Mouse (Mus musculus) gastrocnemius, postnatal 4 days (tissue): ENCODE data around the gene Manba. TPM values are rescaled to one million over a fixed set of nuclear protein-coding genes. Genes with fewer than 3 reads are reported as not detected.
"Not testable (repeated sequence)": the region's sequence is repeated elsewhere in the genome, so short reads cannot be mapped to it uniquely, and the experiment has no call there.

Experiments
- DNase-seq, 2 experiments: peaks; one replicate each; pipeline ENCODE4 v3.0.0; 2021 to 2022; ENCODE audit warnings: low spot score in 2 of 2, mixed read lengths in 2 of 2
- total RNA-seq, 2 experiments: library from RNA; stranded (reverse); gene quantifications; 2 replicates each; pipeline ENCODE4 v1.2.3; 2021

Gene Manba
- total RNA-seq, 2 experiments from 2014 or later: 10.9 to 12.7 TPM

- DNase-seq: peak; percentile 27 to 59
These were observed 36.6 kb downstream of the Manba start for GRCm38 (mm10) chr3:135521963-135522362.

DNA sequence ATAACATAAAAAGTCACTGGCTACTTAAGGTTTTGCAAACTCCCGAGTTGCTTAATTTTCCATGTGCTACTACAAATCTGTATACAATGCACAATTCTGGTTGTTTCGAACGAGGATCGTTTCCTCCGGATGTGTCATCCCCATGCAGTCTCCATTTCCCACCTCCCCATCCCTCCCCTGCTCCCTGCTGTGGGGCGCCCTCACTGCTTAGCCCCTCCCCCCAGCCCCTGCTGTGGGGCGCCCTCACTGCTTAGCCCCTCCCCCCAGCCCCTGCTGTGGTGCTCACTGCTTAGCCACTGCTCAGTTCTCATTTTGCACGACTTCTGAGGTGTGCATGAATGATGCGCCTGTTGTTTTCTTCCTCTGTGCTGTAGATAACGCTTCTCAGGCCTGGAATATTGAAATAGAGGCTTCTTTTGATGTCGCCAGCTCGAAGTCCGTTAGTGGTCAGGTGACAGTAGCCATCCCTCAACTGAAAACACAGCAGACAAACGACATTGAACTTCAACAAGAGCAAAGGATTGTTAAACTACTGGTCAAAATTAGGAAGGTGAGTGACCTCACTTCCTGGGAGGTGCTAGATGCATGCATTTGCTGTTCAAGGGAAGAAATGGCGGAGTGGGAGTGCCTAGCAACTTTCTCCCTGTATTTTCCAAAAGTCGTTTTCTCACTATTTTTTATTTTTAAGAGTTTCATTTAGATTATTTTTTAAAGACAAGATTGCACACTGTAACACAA is 37.4 kb downstream of the Manba start:
- no peak for DNase-seq

GRCm38 (mm10) chr3:135524900-135525299 is 39.5 kb downstream of the Manba start:
- DNase-seq: not testable (repeated sequence)

DNA sequence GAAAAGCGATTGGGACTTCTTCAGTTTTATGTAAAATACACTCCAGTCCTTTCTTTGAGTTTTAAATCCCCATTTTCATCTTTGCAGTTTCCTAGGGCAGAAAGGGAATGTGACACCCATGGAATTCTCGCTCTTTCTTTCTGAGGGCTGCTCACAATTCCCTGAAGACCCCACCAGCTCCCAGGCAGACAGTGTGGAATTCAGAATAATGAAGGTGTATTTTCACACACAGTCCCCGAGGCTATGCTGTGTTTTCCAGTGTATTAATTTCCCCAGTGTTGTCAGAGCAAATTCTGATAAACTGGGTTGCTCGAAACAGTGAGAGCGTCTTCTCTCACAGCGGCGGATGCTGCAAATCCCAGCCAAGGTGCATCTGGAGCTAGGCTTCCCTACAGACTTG is 44.3 kb downstream of the Manba start:
- DNase-seq: no peak

DNA sequence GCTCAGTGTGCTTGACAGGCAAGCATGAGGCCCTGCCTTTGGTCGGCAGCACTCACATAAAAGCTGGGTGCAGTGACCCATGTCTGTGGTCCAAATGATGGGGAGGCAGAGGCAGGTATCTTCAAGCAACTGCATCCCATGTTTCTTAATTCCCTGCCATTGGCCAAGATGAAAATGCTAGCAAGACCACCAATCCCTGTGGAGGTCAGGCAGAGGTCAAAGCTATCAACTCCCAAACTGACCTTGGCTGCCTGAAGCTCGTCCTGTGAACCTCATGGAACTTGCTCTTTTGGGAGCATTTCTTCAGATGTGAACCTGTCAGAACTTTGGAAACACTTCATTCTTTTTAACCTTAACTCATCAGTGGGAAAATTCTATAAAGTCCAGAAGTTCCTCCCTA is 46.4 kb downstream of the Manba start:
- DNase-seq: no peak

GRCm38 (mm10) chr3:135534103-135534502 is 48.7 kb downstream of the Manba start:
- DNase-seq: no peak

DNA sequence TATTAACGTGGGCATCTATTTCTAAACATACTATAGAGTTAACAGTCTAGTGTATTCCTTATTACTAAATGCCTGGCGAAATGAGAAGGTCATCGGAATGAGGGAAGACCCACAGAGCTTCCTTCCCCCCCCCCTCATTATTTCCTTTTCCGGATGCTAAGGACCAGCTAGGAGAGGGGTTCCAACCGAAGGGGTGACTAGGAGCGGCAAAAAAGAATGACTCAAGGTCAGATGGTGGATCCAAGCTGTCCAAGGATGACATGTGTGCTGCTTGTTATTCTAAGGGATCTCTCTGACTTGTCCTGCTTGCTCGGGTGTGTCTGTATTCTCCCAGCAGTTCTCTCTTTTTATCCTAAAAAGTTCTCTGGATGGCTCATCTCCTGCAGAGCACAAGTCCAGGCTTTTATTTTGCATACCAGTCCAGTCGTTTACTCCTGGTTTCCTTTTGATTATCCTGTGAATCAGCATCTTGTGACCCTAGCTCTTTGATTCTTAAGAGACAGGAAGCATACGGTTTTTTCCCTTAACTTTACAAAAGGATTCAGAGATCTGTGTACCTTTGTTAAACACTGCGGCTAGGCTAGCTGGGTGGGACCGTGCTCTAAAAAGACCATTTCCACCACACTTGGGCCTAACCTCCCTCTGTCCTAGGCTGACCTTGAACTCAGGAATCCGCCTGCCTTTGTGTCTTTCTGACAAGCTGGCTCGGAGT is 61.0 kb downstream of the Manba start:
- DNase-seq: no peak

- no peak for DNase-seq
These were observed 61.9 kb downstream of the Manba start for GRCm38 (mm10) chr3:135547298-135547697.

- DNase-seq: no peak
These were observed 67.5 kb downstream of the Manba start for GRCm38 (mm10) chr3:135552874-135553273.

- DNase-seq: no peak
These were observed 69.8 kb downstream of the Manba start for GRCm38 (mm10) chr3:135555192-135555591.

DNA sequence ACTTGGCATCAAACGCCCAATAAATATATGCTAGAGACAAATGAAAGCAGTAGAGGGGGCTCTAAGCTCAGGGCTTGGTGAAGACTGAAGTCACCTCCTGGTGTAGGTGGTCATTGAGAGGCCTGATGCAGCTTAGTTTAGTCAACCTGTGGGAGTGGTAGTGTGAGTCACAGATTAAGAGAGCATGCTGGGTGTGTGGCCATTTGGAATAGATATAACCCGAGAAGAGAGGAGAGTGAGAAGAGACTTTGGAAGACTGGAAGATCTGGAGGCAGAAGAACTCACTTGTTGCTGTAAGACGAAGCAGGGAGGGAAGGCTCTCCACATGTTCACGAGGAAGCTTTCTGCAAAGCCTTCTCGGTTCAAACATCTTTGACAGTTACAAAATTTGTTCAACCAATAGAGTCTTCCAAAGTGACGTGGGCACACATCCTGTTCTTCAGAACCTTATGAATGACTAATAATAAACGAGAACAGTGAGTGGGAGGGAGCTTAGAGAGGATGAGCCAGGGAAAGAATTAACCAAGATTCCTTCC is 70.7 kb downstream of the Manba start:
- DNase-seq: no peak

GRCm38 (mm10) chr3:135556851-135557662 is 71.6 kb downstream of the Manba start:
- DNase-seq: no peak

DNA sequence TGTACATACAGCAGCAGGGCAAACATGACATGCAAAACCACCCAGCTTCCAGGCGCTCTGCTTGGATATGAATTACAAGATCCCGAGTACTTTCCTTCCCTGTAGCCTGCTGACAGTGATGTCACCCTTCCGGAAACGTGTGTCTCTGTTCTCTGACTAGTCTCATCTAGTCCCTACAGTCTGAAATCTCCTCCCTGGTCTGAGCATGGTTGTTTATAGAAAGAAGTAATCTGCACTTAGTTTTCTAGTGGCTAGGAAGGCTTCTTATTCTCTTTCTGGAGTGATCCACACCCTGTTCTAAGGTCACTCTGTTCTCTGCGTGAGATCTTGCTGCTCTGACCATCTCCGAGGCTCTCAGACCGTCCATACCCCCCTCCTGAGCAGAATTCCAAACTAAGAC is 76.6 kb downstream of the Manba start:
- no peak for DNase-seq

- DNase-seq: no peak
These were observed 77.8 kb downstream of the Manba start for GRCm38 (mm10) chr3:135563163-135563689.

- no peak for DNase-seq
These were observed 79.3 kb downstream of the Manba start for GRCm38 (mm10) chr3:135564706-135565105.

DNA sequence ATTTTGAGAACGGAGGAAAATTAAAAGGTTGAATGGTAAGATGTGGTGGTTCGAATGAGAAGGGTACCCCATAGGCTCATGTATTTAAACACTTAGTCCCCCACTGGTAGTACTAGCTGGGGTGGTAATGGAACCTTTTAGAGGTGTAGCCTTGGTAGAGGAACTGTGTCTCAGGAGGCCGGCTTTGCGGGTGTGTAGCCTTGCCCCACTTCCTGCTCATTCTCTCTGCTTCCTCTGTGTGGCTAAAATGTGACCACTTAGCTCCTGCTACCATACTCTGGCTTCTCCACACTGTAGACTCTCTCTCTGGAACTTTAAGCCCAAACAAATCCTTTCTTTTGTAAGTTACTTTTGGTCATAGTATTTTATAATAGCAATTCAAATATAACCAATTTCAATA is 79.9 kb downstream of the Manba start:
- no peak for DNase-seq

DNA sequence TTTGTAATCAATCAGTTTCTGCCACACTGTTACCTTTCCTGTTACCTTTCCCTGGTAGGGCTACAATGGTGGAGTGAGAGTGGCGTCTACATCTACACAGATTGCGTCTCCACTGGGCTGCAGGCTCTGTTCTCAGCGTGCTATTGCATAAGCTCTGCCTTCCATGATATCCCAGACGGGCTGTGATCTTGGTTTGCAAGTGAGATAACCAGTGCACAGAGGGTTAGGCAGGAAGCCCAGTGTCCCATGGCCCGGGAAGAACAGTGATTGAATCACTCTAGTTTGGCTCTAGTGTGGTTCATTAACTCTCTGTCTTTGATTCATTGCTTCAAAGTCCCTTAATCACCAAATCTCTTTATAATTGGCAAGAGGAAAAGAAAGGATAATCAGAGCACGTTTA is 82.5 kb downstream of the Manba start:
- no peak for DNase-seq

- DNase-seq: no peak
These were observed 83.2 kb downstream of the Manba start for GRCm38 (mm10) chr3:135568633-135569032.

DNA sequence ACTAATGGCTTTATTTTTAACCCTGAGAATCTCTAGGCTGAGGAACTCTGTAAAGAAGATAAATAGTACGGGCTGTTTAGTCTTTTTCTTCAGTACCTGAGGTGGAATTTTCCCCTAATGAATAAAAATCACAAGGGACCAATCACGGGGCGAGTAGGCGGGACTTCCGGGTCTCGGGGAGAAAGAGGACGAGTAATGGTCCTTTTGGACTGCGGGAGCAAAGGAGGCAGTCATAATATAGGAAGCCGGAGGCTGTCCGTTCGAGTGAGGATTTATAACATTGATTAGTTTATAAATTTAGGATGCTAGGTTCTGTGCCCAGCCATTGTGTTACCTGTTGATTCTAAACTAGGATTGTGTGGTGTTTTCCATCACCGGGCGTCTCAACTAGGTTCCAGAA is 86.1 kb downstream of the Manba start:
- no peak for DNase-seq

- DNase-seq: no peak
These were observed 87.6 kb downstream of the Manba start for GRCm38 (mm10) chr3:135573051-135573450.

DNA sequence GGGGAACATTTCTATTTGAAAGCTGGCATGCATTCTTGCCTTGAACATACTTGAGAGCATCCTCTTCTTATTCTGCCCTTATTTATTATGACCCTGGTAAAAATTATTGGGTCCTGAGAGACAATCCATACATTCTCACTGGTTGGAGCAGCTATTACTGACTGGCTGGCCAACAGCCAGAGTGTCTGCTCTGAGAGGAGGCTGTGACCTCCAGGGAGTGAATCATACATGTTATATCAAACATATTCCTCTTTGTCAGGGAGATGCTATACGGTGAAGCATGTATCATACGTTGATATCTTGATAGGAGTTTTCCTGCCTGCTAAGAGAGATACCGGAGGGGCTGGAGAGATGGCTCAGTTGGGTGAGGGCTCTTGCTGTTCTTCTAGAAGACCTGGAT is 89.7 kb downstream of the Manba start:
- no peak for DNase-seq
